Mouse (Mus musculus): ENCODE measurements around the gene Mllt11.

DNA sequence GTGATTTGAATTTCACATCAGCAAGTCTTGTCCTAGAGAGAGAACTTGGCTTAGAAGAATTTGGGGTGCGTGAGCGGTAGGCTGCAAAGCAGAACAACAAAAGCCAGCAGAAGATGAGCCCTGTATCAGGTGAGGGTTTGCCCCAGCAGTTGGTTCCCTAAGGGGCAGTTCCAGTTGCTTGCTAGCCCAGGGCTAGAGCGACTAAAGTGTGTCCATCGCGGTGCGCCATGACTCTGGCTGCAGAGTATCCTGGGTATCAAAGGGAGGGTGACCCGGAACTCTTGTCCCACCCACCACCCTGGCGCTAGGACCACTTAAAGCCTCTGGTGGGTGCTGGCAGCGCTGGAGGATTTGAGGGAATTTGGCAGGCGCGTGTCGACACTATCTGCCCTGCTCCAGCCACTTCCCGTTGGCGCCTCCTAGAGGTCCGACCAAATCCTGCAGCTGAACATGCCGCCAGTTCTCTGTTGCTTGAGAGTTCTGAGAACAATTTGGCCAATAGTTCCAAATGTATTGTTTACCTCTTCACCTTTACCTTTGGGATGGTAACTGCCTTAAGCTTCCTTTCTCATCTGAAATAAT is 57.9 kb downstream of the Mllt11 start:
- TF ChIP-seq CTCF (IDR thresholded peaks at IDR 0.05; ENCODE audit: borderline replicate concordance, insufficient read depth, low read length), result peak; percentile 66; the same call in 1 of the 2 replicates
- TF ChIP-seq POLR2A (IDR thresholded peaks at IDR 0.05; ENCODE audit: low read depth, low read length), result no peak
